Mouse (Mus musculus) megakaryocyte, embryonic 14.5 days (primary cell): ENCODE data around the gene Lrrc8b.

Experiments
- FLI1 ChIP-seq: IDR thresholded peaks from 2 replicates; pipeline ENCODE4 v1.6.1; 2012; ENCODE audit warnings: low read length, inconsistent platforms, mixed read lengths
- GATA1 ChIP-seq: IDR thresholded peaks from 3 replicates; pipeline ENCODE4 v1.6.1; 2012; ENCODE audit warnings: mixed read lengths, low read length, inconsistent platforms, borderline replicate concordance

- TF ChIP-seq FLI1: no peak
- no peak for TF ChIP-seq GATA1
Measured at GRCm38 (mm10) chr5:105430148-105430547, 14.6 kb downstream of the Lrrc8b start.
